Mouse (Mus musculus): Measurements from ENCODE around the gene Fto. TPM values are rescaled to one million over a fixed set of nuclear protein-coding genes. Genes with fewer than 3 reads are reported as not detected.

Gene Fto
- total RNA-seq, 2 experiments from 2014 or later: 122 to 128 TPM

- intact Hi-C loops (cut with DNase I): no loop called here
- DNase-seq (ENCODE audit: extremely low spot score in 1 of 2, low spot score in 2 of 2): no peak
Measured at GRCm38 (mm10) chr8:91424491-91425074, 111.3 kb downstream of the Fto start.

GRCm38 (mm10) chr8:91425251-91425866 lies 112.0 kb downstream of the Fto start:
- DNase-seq (ENCODE audit: extremely low spot score in 1 of 2, low spot score in 2 of 2): no peak
- intact Hi-C loops (cut with DNase I): no loop called here

GRCm38 (mm10) chr8:91426496-91426895 lies 113.2 kb downstream of the Fto start:
- intact Hi-C loops (cut with DNase I): no loop called here
- no peak for DNase-seq (ENCODE audit: extremely low spot score in 1 of 2, low spot score in 2 of 2)

GRCm38 (mm10) chr8:91430333-91430940 lies 117.1 kb downstream of the Fto start:
- intact Hi-C loops (cut with DNase I): no loop called here
- DNase-seq (ENCODE audit: extremely low spot score in 1 of 2, low spot score in 2 of 2): no peak

GRCm38 (mm10) chr8:91436036-91436435 lies 122.7 kb downstream of the Fto start:
- intact Hi-C loops (cut with DNase I): no loop called here

GRCm38 (mm10) chr8:91443911-91444310 lies 130.6 kb downstream of the Fto start:
- DNase-seq (ENCODE audit: extremely low spot score in 1 of 2, low spot score in 2 of 2): no peak
- intact Hi-C loops (cut with DNase I): no loop called here

More at GRCm38 (mm10) chr8:91436036-91436435, 122.7 kb downstream of the Fto start:
- no peak for DNase-seq (ENCODE audit: extremely low spot score in 1 of 2, low spot score in 2 of 2)

GRCm38 (mm10) chr8:91444636-91445410 lies 131.5 kb downstream of the Fto start:
- intact Hi-C loops (cut with DNase I): no loop called here

GRCm38 (mm10) chr8:91445516-91445915 lies 132.2 kb downstream of the Fto start:
- DNase-seq (ENCODE audit: extremely low spot score in 1 of 2, low spot score in 2 of 2): no peak
- intact Hi-C loops (cut with DNase I): no loop called here

More at GRCm38 (mm10) chr8:91444636-91445410, 131.5 kb downstream of the Fto start:
- DNase-seq (ENCODE audit: extremely low spot score in 1 of 2, low spot score in 2 of 2): no peak

GRCm38 (mm10) chr8:91446008-91446407 lies 132.7 kb downstream of the Fto start:
- DNase-seq (ENCODE audit: extremely low spot score in 1 of 2, low spot score in 2 of 2): no peak
- intact Hi-C loops (cut with DNase I): no loop called here

GRCm38 (mm10) chr8:91448667-91449329 lies 135.5 kb downstream of the Fto start:
- intact Hi-C loops (cut with DNase I): no loop called here
- DNase-seq (ENCODE audit: extremely low spot score in 1 of 2, low spot score in 2 of 2): no peak

- intact Hi-C loops (cut with DNase I): no loop called here
- DNase-seq (ENCODE audit: extremely low spot score in 1 of 2, low spot score in 2 of 2): no peak
Measured at GRCm38 (mm10) chr8:91454926-91455325, 141.6 kb downstream of the Fto start.

- intact Hi-C loops (cut with DNase I): no loop called here
- DNase-seq (ENCODE audit: extremely low spot score in 1 of 2, low spot score in 2 of 2): no peak
Measured at GRCm38 (mm10) chr8:91455591-91455990, 142.3 kb downstream of the Fto start.

- no peak for DNase-seq (ENCODE audit: extremely low spot score in 1 of 2, low spot score in 2 of 2)
- intact Hi-C loops (cut with DNase I): no loop called here
Measured at GRCm38 (mm10) chr8:91458016-91458415, 144.7 kb downstream of the Fto start.

GRCm38 (mm10) chr8:91460965-91461364 lies 147.6 kb downstream of the Fto start:
- intact Hi-C loops (cut with DNase I): no loop called here
- DNase-seq (ENCODE audit: extremely low spot score in 1 of 2, low spot score in 2 of 2): no peak

- intact Hi-C loops (cut with DNase I): no loop called here
- no peak for DNase-seq (ENCODE audit: extremely low spot score in 1 of 2, low spot score in 2 of 2)
Measured at GRCm38 (mm10) chr8:91463757-91464156, 150.4 kb downstream of the Fto start.

GRCm38 (mm10) chr8:91467463-91467862 lies 154.1 kb downstream of the Fto start:
- intact Hi-C loops (cut with DNase I): no loop called here
- no peak for DNase-seq (ENCODE audit: extremely low spot score in 1 of 2, low spot score in 2 of 2)

- intact Hi-C loops (cut with DNase I): no loop called here
Measured at GRCm38 (mm10) chr8:91467881-91468534, 154.7 kb downstream of the Fto start.

GRCm38 (mm10) chr8:91469441-91469840 lies 156.1 kb downstream of the Fto start:
- DNase-seq (ENCODE audit: extremely low spot score in 1 of 2, low spot score in 2 of 2): no peak
- intact Hi-C loops (cut with DNase I): no loop called here

More at GRCm38 (mm10) chr8:91467881-91468534, 154.7 kb downstream of the Fto start:
- DNase-seq (ENCODE audit: extremely low spot score in 1 of 2, low spot score in 2 of 2): no peak

All from left cerebral cortex, postnatal 10 days (tissue).